Mouse (Mus musculus) spleen, postnatal 14 days (tissue): ENCODE measurements at regions not wholly inside any gene's neighbourhood (a gene's known extent, or its start where the extent isn't known, plus 50 kb on each side); places are given as distances from the start of the nearest gene placed in this dataset.

Experiments used
- DNase-seq, 2 experiments: peaks; one replicate each; pipeline ENCODE4 v3.0.0; 2021 to 2022; ENCODE audit warnings: low spot score in 2 of 2

DNA sequence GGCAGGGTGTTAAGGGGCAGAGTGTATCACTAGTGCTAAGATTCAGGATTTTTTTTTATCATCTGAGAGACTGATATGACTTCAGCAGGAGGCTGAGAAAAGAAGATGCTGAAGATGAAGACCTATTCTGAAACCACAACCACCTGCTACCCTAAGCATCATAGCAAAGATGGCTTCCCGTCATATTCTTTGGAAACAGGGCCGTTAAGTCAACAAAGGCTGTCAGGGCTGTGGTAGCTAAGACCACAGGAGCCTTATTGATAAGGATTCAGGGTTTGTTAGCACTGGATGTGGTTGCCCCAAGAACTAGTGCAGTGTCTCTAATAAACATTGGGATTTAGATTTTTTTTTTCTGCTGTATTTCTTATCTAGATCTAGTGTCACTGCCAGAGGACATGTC, 56.7 kb upstream of the Rasgrp1 start:
- DNase-seq: no peak

DNA sequence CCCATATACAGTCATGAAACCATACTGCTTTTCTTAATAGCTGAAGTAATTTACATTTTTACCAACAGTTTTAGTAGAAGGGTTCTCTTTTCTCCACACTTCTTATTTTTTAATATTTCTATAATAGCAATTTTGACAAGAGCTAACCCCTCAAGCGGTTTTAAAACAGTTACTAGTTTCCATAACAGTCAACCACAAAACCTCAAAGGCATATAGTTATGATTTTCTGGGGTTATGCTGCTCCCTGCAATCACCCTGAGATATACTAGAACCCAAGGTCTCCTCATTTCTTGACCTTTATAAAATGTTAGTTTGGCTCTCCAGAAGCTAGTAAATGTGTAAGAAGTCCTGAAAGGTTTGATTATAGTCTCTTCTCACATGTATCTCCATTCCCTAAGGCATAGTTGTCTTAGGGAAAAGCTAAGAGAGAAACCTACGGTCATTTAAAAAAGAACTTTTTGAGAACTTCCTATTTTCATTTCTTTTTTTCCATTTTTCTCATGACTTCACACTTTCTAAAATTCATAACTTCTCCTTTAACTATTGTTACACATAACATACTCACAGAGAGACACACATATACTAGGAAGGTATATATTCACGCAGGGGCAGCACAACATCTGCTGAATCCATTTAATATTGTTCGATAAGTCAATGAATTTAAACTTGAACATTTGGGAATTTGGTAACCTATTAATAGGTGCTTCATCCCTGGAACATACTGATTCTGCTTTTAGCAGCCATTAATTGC, 60.8 kb upstream of the Rasgrp1 start:
- no peak for DNase-seq

DNA sequence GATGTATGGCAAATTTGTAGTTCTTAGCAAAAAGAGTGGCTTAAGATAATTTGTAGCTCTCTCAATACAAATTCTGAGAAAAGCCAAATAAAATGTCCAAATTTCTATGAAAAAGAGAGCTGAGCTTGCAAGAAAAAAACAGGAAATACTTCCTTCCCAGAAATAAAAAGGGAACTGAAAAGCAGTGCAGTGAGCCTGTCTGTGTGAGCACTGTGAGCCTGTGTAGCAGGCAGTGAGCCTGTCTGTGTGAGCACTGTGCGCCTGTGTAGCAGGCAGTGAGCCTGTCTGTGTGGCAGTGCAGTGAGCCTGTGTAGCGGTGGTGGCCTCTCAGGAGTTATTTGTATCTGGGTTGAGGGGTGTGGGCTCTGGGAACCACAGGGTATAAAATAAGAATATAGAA, 62.7 kb upstream of the Rasgrp1 start:
- peak; percentile 9 to 19 for DNase-seq

DNA sequence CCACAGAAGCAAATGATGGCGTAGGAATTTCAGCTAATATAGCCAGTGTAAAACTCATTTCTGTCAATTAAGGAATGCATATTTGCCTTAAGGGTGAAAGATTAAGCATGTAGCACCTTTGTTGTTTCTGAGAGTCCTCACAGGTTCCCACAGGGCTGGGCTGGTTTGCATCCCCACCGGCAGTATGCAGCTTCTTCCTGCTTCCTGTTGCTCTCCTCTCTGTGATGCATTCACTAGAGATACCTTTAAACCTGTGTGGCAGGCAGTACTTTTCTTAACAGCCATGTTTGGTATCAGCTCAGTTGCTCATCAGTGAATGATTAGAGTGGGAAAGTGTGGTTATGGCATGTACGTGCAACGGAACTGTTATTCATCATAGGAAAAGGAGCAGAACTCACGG, 65.4 kb upstream of the Rasgrp1 start:
- DNase-seq: no peak

DNA sequence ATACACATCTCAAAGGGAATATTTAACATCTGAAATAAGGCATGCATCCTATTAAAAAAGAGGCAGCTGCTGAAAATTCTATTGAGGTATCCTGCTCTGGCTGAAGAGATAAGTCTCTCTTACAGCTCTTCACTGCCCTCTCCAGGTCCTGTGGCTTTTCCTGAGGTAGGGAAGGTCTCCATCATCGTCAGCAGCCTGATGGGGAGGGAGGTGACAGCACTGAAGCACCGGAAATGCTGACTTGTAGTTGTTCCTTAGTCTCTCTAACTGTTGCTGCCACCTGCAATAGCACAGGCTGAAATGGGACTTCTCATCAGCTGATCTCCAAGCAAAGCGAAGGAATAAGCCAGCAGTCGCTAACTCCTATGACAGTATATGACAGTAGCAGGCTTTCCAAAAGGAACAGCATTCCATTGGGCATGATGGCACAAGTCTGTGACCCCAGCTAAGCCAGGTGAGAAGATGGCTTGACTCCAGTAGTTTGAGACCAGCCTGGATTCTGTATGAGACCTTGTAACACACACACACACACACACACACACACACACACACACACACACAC, 69.3 kb upstream of the Rasgrp1 start:
- DNase-seq: no peak

DNA sequence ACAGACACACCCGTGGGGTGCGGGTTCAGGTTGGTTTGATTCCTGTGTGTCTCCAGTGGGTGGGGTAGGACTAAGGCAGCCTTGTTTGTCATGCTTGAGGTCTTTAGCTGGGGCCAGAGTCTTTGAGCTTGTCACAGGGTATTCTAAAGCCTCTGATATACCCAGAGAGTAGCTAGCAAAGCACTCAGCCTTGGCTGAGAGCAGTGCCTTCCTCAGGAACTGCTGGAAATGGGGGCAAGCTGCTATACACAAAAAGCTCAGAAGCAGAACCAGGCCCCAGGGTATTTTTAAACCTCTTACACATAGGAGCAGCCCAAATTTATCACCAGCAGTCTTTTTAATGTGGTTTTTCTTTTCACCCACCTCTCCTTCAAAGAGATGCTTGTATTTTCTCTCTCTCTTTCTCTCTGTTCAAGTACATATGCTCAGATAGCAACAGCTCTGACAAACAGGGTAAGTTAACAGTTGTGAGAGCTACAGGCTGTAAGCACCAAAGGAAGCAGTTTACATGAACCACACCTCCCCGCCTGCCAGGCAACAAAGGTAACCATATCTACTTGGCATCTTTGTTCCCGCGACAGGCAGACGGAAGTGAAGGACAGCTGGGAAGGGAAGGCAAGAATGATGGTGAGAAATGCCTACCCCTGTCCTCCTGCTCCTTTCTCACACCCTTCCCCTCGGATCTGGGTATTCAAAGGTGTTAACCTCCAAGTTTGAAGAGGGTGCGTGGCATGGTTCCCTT, 74.6 kb upstream of the Rasgrp1 start:
- DNase-seq: no peak

DNA sequence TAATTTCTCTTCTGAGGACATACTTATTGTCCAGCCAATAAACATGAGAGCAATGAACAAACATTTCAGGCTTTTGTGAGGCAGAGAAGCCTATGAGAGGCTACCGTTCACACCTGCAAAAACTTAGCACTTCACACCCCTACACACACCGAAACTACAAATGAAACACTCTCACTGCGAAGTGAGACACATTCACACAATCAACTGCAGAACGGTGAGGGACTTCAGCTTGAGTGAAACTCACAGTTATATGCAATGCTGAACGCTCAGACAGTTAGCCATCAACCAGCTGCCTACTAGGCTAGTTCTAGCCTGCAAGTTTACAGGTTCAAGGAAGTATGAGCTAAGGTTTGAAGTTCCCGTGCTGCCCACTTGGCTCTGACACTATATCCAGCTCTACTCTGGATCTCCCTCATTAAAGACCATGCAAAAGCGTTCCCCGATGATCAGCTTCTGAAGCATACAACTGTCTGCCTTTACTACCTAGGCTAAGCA, 75.4 kb upstream of the Rasgrp1 start:
- DNase-seq: no peak

DNA sequence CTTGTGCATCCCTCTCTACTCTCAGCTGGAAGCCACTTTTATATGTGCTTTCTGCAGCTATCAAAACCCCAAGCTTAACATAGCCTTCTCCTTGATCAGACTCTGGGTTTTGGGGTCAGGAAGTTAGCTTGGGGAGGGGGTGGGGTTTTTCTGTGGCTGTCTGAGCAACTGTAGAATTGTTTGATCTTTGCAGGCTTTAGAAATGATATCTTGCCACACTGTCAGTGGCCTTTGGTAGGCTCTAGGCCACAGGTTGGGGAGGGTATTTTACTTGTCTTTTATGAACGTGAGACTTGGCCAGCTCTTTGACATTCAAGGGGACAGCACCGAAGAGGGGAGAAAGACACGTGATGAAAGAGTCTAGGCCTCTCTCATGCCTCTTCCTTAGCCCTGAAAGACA, 75.9 kb upstream of the Rasgrp1 start:
- DNase-seq: no peak

DNA sequence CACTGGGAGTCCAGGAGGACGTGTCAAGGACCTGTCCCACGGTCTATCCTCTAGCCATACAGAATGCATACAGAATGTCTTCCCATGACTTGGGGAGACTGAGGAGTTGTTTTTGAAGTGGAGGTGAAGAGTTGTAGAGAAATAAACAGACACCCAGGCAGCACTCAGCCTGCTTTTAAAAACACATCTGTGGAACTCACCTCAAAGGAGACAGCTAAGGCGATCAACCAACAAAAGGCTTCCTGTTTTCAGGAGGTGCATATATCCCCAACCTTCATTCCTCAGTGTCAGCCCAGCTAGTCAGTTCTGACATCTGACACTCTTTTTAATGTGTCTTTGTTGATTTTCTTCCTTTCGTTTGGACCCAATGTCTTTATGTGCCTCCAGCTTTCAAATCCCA, 78.6 kb upstream of the Rasgrp1 start:
- no peak for DNase-seq

DNA sequence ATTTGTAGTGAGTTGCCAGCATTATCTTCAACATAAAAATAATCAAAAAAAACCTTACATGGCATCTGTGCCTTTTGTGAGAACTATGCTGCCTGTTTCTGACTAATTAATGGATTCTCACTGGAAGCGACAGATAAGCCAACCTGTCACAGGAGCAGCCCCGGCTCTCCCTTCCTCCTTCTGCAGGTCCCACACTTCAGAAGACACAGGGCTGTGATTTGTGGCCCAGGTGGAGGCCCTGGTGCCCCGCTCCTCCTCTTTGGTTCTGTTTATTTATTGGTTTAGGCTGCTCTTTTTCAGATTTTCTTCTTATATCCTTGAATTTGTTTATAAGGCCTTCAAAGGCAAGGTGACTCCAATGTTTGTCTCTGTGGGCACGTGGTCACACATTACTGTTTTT, 80.0 kb upstream of the Rasgrp1 start:
- DNase-seq: no peak

DNA sequence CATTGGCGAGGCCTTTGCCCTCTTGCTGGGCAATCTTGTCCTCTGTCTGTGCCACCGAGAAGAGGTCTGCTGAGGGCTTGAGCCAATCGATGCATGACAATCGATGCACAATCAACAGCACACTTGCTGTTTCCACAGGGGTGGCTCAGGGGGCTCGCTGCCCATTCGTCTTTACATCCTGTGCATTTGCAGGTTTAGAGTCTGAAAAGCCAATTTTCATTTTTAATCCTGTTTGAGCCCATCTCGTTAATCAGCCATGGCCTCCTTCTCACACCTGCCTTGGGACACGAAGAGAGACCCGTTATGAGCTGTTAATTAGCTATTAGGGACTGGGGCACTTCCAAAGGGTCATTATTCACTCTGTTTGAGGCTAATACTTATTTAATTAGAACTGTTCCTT, 86.4 kb upstream of the Rasgrp1 start:
- no peak for DNase-seq

DNA sequence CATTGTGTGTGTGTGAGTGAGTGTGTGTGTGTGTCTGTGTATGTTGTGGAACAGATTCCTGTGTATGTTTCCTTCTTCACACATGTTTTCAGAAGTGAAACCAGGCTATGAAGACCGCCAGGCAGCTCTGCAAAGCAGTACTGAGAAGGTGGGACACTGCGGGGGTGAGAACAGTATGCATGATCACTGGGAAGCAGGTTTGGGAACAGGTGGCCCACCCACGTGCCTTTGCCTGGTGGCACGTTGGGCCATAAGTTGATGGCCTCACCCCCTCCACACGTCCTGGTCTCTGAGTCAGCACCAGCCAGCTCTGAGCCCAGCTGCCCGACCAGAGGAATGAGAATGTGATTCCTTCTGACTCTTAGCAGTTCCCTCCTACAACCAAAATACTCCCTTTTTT, 89.2 kb upstream of the Rasgrp1 start:
- no peak for DNase-seq

DNA sequence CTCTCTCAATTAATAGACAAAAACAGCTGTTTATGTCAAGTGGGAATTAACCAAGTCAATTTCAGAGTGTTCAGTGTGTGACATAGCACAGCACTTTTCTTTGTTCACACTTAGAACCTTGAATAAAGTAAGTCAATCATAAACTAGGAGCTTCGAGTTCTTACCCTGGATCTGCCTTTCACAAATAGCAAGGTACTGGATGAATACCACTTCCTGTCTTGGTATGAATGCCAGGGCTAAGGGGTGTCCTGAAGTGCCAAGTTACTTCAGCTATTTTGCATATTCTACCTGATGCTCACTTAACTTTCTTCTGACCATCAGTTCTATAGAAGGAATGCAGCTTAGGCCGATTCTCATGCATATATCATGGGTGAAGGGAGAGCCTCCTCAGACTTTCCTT, 90.1 kb upstream of the Rasgrp1 start:
- DNase-seq: no peak

DNA sequence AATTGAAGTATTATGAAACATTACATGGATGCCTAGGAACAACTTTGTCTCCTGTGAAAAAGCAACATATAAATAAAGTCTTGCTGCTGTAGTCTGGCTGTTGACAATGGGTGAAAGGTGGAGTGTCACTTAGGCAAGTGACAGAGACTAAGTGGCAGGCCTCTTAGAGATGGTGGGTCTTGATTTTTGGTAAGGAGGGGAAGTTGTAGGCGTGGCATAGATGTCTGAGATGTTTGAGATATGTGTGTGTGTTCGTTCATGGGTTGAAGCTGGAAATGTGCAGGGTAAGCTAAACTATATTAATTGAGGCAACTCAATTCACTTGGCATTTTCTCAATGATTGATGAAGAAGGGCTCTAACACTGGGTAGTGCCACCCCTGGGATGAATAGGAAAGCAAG, 90.7 kb upstream of the Rasgrp1 start:
- no peak for DNase-seq

DNA sequence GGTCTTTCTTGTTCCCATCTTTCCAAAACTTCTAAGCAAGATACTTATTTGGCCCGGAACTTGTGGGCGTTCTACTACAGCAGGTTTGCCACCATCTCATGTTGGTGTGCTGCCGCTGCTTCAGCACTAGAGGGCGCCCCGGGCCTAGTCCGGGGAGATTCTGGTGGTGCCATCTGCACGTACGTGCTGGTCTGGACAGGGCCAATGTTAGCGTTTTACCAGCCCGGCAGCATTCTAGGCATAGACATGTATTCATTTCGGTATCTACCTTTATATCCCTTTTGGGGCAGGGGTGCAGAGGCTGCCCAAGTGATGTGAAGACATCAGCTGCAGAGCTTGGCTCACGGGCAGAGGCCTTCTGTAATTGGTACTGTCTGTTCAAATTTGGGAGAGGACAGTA, 95.3 kb upstream of the Rasgrp1 start:
- no peak for DNase-seq

DNA sequence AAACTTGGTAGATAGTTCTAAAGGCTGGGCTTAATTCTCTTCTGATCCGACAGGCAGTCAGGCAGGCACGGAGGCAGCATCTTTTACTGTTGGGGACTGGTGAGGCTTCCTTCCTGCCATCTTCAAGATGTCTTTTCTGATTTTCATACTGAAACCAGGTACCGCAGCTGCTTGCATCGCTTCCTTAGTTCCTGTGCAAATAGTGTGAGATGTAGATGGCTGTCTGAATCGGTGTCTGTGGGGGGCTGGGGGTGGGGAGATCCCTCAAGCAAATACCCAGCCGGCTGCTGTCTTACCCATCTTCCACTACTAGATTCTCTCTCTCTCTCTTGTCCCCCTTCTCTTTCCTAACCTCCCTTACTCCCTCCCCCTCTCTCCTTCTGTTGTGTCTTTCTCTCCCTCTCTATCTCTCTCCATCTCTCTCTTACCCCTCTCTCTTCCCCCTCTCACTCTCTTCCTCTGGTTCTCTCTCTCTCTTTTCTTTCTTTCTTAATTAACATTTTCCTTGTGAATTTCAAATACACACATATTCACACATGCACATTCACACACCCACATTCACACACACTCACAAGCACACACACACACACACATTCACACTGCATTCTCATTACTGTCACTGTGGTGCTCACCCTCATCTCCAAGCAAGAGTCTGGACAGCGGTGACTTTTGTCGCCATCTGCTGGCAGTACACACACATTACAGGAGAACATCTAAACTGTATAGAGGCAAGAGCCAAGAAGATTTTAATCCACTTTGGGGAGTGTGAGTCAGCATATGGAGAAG, 96.0 kb upstream of the Rasgrp1 start:
- peak; percentile 38 to 66 for DNase-seq

DNA sequence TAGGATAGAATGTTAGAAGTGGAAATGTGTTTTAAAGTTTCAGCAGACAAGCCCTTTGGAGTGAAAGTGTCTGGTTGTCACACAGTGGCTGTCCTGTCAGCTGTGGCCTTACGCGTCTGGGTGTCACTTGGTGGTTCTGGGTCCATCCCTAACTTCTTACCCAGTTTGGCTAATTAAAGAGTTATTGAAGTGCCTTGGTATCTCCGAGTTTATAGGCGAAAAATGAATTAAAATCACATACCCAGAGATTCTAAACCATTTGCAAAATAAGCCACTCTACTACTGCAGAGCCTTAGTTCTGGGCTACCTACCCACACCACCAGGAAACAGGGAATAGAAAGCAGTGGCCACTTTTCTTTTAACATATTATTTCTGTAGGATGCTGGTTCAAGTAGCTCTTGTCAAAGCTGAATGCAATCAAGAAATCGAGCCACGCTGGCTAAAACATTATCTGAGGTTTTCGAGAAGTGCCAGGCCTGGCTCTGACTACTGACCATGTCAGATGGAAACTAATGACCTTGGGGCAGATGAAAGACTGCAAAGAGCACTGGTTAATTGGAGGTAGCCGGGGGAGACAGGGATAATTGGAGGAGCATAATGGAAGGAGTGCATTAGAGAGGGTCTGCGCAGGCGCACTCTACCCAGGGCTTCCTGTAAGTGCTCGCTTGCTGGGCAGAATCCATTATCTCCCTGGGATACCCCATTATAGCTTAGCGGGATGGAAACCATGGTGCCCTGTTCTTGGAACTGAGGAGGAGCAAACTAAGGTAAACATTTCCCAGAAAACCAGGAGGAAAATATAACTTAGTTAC, 96.8 kb upstream of the Rasgrp1 start:
- no peak for DNase-seq

DNA sequence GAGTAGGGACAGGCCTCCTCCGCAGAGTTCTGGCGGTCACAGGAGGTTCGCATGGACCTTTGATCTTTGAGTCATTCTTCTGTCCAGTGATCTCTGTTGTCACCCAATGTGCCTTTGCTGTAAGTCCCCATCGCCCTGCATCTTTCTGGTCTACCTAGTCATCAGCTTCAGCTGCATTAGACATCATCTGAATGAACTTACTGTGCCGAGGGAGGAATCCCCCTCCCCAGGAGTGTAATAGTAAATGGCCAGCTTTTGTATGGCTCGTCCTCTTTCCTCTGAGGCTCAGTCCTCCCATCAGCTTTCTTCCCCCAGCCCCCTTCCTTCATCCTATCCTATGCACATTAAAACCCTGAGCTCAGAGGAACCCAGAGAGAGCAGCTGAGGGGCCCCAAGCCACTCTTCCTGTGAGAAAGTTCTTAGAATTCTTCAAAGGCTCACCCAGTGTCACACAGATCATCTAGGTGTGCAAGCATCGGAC, 98.0 kb upstream of the Rasgrp1 start:
- no peak for DNase-seq

DNA sequence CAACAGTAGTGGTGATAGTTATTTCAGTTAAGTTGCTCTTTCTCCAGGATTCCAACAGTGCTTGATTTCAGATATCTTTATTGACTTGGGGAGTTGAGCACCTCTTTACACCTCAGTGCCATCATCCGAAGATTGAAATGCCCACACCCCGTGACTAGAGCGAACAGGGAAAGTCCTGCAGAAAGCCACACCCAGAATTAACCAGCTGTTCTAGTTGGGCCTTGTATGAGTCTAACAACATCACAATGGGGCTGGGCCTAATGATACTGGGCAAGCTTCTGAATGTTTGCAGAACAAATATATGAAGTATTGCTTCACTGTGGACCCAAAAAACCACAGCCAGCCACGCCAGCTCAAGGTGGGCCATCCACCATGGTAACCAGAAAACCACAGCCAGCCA, 100.1 kb upstream of the Rasgrp1 start:
- no peak for DNase-seq

DNA sequence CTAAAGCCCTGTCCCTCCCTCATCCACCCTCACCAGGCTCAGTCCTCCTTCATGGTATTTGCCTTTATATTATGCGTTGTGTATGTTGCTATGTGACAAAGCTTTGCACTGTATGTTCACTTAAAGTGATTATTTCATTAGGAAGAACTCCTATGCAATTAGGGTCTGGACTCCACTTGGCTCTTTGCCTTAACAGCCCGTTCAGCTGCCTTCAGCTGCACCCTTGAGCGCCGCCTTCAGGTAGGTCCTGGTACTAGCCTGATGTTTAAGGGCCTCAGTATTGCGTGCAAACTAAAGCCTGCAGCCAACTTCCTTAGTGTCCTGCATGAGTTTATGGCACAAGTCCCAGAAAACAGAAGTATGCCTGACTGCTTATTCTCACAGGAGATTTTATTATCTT, 101.9 kb upstream of the Rasgrp1 start:
- DNase-seq: peak in 1 of 2 experiments; percentile 48

DNA sequence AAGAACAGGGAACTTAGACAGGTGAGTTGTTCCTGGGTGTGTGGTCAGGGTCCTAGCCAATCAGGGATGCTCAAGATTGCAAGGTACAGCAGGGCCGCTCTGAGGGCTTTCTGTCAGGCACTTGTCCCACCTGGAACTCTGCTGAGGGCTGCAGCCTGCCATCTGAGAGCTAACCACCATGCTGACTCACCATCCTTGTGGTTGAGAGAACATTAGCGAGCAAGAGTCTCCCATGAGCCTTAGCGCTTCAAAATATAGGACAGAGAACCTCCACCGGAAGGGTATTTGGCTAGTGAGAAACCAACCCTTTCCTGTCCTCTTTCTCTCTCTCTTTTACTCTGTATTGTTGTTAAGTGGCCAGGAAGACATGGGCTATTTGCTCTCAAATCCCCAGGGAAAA, 104.1 kb upstream of the Rasgrp1 start:
- DNase-seq: no peak
